Mouse (Mus musculus): ENCODE results near the gene Rpl5. TPM values are rescaled to one million over a fixed set of nuclear protein-coding genes. Genes with fewer than 3 reads are reported as not detected.

Rpl5 gene
- polyA plus RNA-seq, 1 experiment = 104 TPM

DNA sequence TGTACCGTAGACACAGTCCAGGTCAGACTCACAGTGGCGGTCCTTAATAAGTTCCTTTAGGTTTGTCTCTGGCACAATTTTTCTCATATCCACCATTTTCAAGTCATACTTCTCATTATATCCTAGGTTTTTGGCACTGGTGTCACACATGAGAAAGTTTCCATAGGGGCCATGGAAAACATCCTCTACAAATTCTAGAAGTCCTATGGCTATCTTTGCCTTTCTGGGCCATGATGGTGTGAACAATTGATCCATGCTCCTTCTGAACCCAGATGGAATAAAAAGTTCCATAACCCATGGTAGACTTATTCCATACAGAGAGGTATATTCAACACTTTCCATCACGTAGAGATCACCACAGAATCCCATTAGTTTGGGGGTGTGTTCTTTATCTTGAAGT, 9.4 kb downstream of the Rpl5 start:
- H3K27ac ChIP-seq (ENCODE audit: control insufficient read depth, insufficient read depth, low read depth, low read length, poor library complexity) = no peak overlapping the region
- 82% methylated on average over 3 of the region's 3 CpGs for WGBS
- H3K4me3 ChIP-seq (replicated peaks; ENCODE audit: control insufficient read depth, low read depth, low read length) = no peak overlapping the region
- no peak for TF ChIP-seq POLR2A (IDR thresholded peaks at IDR 0.05; ENCODE audit: borderline replicate concordance, control insufficient read depth, low read depth, low read length)
- no peak for TF ChIP-seq CTCF (IDR thresholded peaks at IDR 0.05; ENCODE audit: control insufficient read depth, insufficient read depth, low read length)
- H3K4me1 ChIP-seq (ENCODE audit: control insufficient read depth, insufficient read depth, low read length) = no peaks in the 10 kb centered on the region

DNA sequence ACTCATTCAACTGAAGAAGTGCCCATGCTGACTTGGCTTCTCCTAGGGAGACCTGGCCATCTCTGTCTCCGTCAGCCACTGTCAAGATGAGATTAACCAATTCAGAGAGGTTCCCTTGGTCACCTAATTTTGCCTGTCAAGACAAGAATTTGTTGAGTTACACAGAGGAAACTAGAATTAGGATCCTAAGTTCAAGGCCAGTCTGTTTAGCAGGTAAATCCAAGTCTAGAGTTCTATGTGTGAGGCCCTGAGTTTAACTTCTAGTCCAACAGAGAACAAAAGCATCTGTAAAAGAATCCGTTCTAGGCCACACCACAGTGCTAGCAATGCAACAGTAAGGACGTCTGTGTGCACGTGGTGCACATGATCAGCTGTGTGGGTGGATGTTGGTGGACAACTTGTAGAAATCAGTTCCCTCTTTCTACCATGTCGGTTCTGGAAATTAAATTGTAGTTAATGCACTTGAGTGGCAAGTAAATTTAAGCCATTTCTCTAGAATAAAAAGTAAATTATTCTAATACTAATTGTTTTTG, 9.8 kb downstream of the Rpl5 start:
- no peak overlapping the region for H3K4me3 ChIP-seq (replicated peaks; ENCODE audit: control insufficient read depth, low read depth, low read length)
- TF ChIP-seq POLR2A (IDR thresholded peaks at IDR 0.05; ENCODE audit: borderline replicate concordance, control insufficient read depth, low read depth, low read length) = no peak
- TF ChIP-seq CTCF (IDR thresholded peaks at IDR 0.05; ENCODE audit: control insufficient read depth, insufficient read depth, low read length) = no peak
- no peaks in the 10 kb centered on the region for H3K4me1 ChIP-seq (ENCODE audit: control insufficient read depth, insufficient read depth, low read length)
- 58% methylated on average over 5 of the region's 5 CpGs for WGBS
- no peak overlapping the region for H3K27ac ChIP-seq (ENCODE audit: control insufficient read depth, insufficient read depth, low read depth, low read length, poor library complexity)

DNA sequence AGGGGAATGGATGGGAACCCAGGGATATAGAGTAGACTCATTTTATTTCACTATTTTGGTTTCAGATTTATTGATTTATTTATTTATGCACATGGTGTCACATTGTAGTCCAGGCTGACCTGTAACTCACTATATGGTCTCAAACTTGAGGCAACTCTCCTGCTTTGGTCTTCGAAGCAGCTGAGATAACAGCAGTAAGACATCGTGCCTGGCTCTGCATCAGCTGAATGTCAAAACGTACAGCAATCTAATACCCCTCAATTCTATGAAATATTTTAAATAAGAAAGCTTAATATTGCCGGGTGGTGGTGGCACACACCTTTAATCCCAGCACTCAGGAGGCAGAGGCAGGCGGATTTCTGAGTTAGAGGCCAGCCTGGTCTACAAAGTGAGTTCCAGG, 10.7 kb downstream of the Rpl5 start:
- H3K4me3 ChIP-seq (replicated peaks; ENCODE audit: control insufficient read depth, low read depth, low read length) = no peak overlapping the region
- no peak overlapping the region for H3K27ac ChIP-seq (ENCODE audit: control insufficient read depth, insufficient read depth, low read depth, low read length, poor library complexity)
- TF ChIP-seq CTCF (IDR thresholded peaks at IDR 0.05; ENCODE audit: control insufficient read depth, insufficient read depth, low read length) (no peak), POLR2A (IDR thresholded peaks at IDR 0.05; ENCODE audit: borderline replicate concordance, control insufficient read depth, low read depth, low read length) (no peak)
- 90% methylated on average over 5 of the region's 5 CpGs for WGBS
- no peaks in the 10 kb centered on the region for H3K4me1 ChIP-seq (ENCODE audit: control insufficient read depth, insufficient read depth, low read length)

DNA sequence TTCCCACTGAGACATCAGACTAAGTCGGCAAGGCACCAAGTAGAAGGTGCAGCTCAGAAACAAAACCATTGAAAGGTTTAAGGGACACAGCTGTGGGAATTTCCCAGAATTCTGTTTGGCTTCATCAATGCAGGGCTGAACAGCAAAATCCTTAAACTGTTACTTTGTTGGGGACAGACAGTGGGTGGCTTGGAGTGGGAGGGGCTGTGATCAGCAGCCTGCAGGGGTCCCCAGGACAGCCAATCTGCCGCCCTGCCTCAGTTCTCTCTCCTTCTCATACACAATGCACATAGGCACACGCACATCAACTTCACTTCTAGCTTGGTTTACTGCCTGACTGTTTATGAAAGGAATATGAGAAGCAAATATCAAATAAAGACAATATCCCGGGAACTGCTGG, 15.0 kb downstream of the Rpl5 start:
- Histone ChIP-seq H3K4me3 (replicated peaks; ENCODE audit: control insufficient read depth, low read depth, low read length) (no peak overlapping the region), H3K27ac (ENCODE audit: control insufficient read depth, insufficient read depth, low read depth, low read length, poor library complexity) (no peak overlapping the region), H3K4me1 (ENCODE audit: control insufficient read depth, insufficient read depth, low read length) (no peaks in the 10 kb centered on the region; the same call in 1 of the 2 replicates)
- 92% methylated on average over 4 of the region's 4 CpGs for WGBS
- no peak for TF ChIP-seq CTCF (IDR thresholded peaks at IDR 0.05; ENCODE audit: control insufficient read depth, insufficient read depth, low read length)
- TF ChIP-seq POLR2A (IDR thresholded peaks at IDR 0.05; ENCODE audit: borderline replicate concordance, control insufficient read depth, low read depth, low read length) = no peak

DNA sequence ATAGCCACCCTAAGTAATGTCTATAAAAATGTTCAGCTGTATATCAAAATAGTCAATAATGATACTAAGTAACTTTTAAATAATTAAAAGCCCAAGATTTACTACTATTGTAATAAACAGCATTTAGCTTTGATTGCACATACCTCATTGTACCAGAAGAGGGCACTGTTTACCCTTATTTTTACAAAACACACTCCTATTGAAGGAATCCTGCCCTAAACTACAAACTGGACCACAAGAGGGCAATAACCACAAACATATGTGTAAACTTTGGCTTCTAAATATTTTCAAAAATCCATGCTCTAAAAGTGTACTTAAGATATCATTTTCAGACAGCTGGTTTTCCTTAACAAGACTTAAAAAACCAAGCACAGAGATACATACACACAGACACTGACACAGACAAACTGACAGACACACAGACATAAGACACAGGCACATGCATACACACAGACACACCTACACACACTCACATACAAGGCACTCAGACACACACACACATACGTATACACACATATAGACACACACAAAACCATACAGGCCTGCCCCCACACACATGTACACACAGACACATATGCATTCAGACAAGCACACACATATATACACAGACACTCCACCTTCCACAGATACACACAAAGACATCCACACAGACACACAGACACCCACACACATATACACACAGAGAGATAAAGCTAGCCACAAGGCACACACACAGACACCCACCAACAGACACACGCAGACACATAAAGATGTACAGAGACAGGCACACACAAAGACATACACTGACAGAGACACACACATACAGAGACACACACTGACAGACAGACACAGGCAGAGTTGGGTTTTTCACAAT, 21.3 kb downstream of the Rpl5 start:
- WGBS = 77% methylated on average over 2 of the region's 2 CpGs
- H3K4me3 ChIP-seq (replicated peaks; ENCODE audit: control insufficient read depth, low read depth, low read length) = no peak overlapping the region
- no peak for TF ChIP-seq POLR2A (IDR thresholded peaks at IDR 0.05; ENCODE audit: borderline replicate concordance, control insufficient read depth, low read depth, low read length)
- TF ChIP-seq CTCF (IDR thresholded peaks at IDR 0.05; ENCODE audit: control insufficient read depth, insufficient read depth, low read length) = peak; percentile 23; the same call in 1 of the 2 replicates
- peaks cover 7% of the 10 kb centered on the region for H3K4me1 ChIP-seq (ENCODE audit: control insufficient read depth, insufficient read depth, low read length)
- H3K27ac ChIP-seq (ENCODE audit: control insufficient read depth, insufficient read depth, low read depth, low read length, poor library complexity) = no peak overlapping the region; the same call in 1 of the 2 replicates

DNA sequence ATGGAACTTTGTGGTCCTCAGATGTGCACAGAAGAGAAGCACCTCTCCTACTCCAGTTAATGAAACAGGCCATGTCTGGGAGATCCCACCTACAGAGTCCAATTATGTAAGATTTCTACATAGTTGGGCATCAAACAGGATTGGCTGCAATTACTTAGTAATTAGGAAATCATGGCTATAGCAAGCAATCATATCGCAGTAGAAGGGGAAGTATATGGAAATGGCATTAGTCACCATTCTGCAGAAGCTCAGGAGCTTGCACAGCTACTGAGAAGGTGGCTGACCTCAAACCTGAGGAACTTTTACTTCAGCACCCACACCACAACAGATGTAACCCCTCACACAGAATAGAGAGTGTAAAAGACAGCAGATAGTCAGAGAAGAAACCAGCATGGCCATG, 22.5 kb downstream of the Rpl5 start:
- TF ChIP-seq CTCF (IDR thresholded peaks at IDR 0.05; ENCODE audit: control insufficient read depth, insufficient read depth, low read length) (no peak), POLR2A (IDR thresholded peaks at IDR 0.05; ENCODE audit: borderline replicate concordance, control insufficient read depth, low read depth, low read length) (no peak)
- peaks cover 7% of the 10 kb centered on the region for H3K4me1 ChIP-seq (ENCODE audit: control insufficient read depth, insufficient read depth, low read length)
- H3K27ac ChIP-seq (ENCODE audit: control insufficient read depth, insufficient read depth, low read depth, low read length, poor library complexity) = peak overlapping the region; percentile 57; the same call in 1 of the 2 replicates
- no peak overlapping the region for H3K4me3 ChIP-seq (replicated peaks; ENCODE audit: control insufficient read depth, low read depth, low read length)
- WGBS = 6% methylated on average over 1 of the region's 1 CpGs

DNA sequence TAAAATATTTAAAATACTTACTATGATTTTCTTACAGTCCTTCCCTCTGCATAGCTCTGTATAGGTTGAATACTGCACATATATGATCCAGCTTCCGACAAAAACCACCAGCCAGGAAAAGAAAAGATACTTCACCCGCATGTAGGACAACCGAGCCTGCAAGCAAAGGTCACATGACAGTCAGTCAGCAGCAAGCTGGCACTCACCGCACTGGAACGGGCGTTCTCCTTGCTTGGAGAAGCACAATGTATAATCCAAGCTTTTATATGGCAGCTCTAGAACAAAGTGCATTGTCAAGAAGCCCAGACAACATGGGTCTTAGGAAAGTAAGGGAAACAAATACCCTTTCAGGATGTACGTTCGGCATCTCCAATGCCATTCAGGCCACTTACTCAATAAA, 24.3 kb downstream of the Rpl5 start:
- 82% methylated on average over 8 of the region's 8 CpGs for WGBS
- H3K4me1 ChIP-seq (ENCODE audit: control insufficient read depth, insufficient read depth, low read length) = peaks cover 7% of the 10 kb centered on the region
- no peak overlapping the region for H3K27ac ChIP-seq (ENCODE audit: control insufficient read depth, insufficient read depth, low read depth, low read length, poor library complexity)
- no peak for TF ChIP-seq POLR2A (IDR thresholded peaks at IDR 0.05; ENCODE audit: borderline replicate concordance, control insufficient read depth, low read depth, low read length)
- no peak for TF ChIP-seq CTCF (IDR thresholded peaks at IDR 0.05; ENCODE audit: control insufficient read depth, insufficient read depth, low read length)
- no peak overlapping the region for H3K4me3 ChIP-seq (replicated peaks; ENCODE audit: control insufficient read depth, low read depth, low read length)

DNA sequence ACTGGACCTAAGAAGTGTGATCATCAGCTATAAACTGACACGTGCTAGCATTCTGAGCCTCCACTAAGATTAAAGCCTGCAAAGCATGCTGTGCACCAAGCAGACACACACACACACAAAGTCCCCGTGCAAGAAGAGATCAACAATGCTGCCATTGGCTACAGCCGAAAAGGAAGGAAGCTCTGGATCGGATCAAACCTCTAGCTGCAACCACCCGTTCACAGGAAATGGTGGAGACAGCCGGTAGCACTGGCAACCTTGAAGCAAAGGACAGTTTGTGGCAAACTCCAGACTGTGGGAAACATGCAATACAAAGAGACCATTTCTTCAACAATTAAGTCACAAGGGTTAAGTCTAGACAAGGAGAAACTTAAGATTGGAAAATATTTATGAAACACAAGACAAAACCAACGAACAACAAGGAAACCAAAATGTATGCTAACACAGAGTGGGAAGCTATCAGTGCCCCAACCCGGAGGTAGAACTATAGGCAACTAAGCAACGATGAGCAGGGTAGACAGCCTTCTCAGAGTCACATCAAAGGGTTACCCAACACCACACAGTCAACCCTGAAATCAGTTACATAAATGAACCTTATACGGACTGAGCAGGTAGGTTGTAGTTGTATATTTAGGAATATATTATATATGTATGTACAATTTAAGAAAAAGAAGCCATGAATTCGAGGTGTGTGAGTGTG, 26.4 kb downstream of the Rpl5 start:
- peaks cover 7% of the 10 kb centered on the region for H3K4me1 ChIP-seq (ENCODE audit: control insufficient read depth, insufficient read depth, low read length)
- peak overlapping the region; percentile 22; the same call in 1 of the 2 replicates for H3K27ac ChIP-seq (ENCODE audit: control insufficient read depth, insufficient read depth, low read depth, low read length, poor library complexity)
- WGBS = 12% methylated on average over 11 of the region's 11 CpGs
- TF ChIP-seq POLR2A (IDR thresholded peaks at IDR 0.05; ENCODE audit: borderline replicate concordance, control insufficient read depth, low read depth, low read length) = no peak
- TF ChIP-seq CTCF (IDR thresholded peaks at IDR 0.05; ENCODE audit: control insufficient read depth, insufficient read depth, low read length) = no peak
- H3K4me3 ChIP-seq (replicated peaks; ENCODE audit: control insufficient read depth, low read depth, low read length) = no peak overlapping the region
